Mouse (Mus musculus) adrenal gland, postnatal 25 days (tissue): ENCODE measurements at regions not wholly inside any gene's neighbourhood (a gene's known extent, or its start where the extent isn't known, plus 50 kb on each side); places are given as distances from the start of the nearest gene placed in this dataset.

ENCODE experiments used
- DNase-seq: peaks from one replicate; pipeline ENCODE4 v3.0.0; 2021; ENCODE audit warnings: mixed read lengths

GRCm38 (mm10) chr5:95864252-95864651, 88.5 kb downstream of the E330014E10Rik start:
- DNase-seq: no peak

- no peak for DNase-seq
These were observed 89.1 kb downstream of the E330014E10Rik start for GRCm38 (mm10) chr5:95864725-95865492.

GRCm38 (mm10) chr5:95865516-95865915, 89.7 kb downstream of the E330014E10Rik start:
- no peak for DNase-seq

- DNase-seq: no peak
These were observed 89.8 kb upstream of the Cxcl13 start for GRCm38 (mm10) chr5:95866848-95867495.

GRCm38 (mm10) chr5:95870336-95870845, 86.4 kb upstream of the Cxcl13 start:
- DNase-seq: no peak

GRCm38 (mm10) chr5:95874969-95875368, 81.8 kb upstream of the Cxcl13 start:
- DNase-seq: no peak

GRCm38 (mm10) chr5:95880914-95881313, 75.8 kb upstream of the Cxcl13 start:
- DNase-seq: peak; percentile 33
